Mouse (Mus musculus): ENCODE data around the gene Vti1a. TPM values are rescaled to one million over a fixed set of nuclear protein-coding genes. Genes with fewer than 3 reads are reported as not detected.
A peak's percentile ranks its signal among the peaks of the same experiment; 100 is the strongest.

Vti1a gene
- polyA plus RNA-seq, 1 experiment from 2014 or later = 29.8 TPM

- no peaks in the 10 kb centered on the region for H3K9me3 ChIP-seq (replicated peaks)
- no peak for DNase-seq (ENCODE audit: low spot score)
- no peaks in the 10 kb centered on the region for H3K36me3 ChIP-seq
- no peaks in the 10 kb centered on the region for H3K27me3 ChIP-seq (ENCODE audit: low read depth, poor library complexity, severe bottlenecking)
- H3K4me3 ChIP-seq = no peak overlapping the region
- WGBS = 93% methylated on average over 11 of the region's 11 CpGs
- H3K4me1 ChIP-seq = peaks cover 6% of the 10 kb centered on the region; the same call in 1 of the 2 replicates
- H3K27ac ChIP-seq = no peak overlapping the region
Measured at GRCm38 (mm10) chr19:55411415-55411814, 95.3 kb downstream of the Vti1a start.

GRCm38 (mm10) chr19:55411894-55412293 lies 95.8 kb downstream of the Vti1a start:
- Histone ChIP-seq H3K27me3 (ENCODE audit: low read depth, poor library complexity, severe bottlenecking) (no peaks in the 10 kb centered on the region), H3K9me3 (replicated peaks) (no peaks in the 10 kb centered on the region), H3K27ac (no peak overlapping the region), H3K4me3 (no peak overlapping the region), H3K4me1 (peaks cover 6% of the 10 kb centered on the region; the same call in 1 of the 2 replicates), H3K36me3 (no peaks in the 10 kb centered on the region)
- DNase-seq (ENCODE audit: low spot score) = no peak
- WGBS = 59% methylated on average over 2 of the region's 2 CpGs

GRCm38 (mm10) chr19:55414050-55414449 lies 98.0 kb downstream of the Vti1a start:
- H3K9me3 ChIP-seq (replicated peaks) = no peaks in the 10 kb centered on the region
- H3K36me3 ChIP-seq = 0 out of 2 replicates have a peak, but pooled peaks cover 4% of the 10 kb centered on the region
- no peaks in the 10 kb centered on the region for H3K27me3 ChIP-seq (ENCODE audit: low read depth, poor library complexity, severe bottlenecking)
- no peak overlapping the region for H3K27ac ChIP-seq
- 54% methylated on average over 8 of the region's 8 CpGs for WGBS
- no peak overlapping the region for H3K4me3 ChIP-seq
- peaks cover 8% of the 10 kb centered on the region; the same call in 1 of the 2 replicates for H3K4me1 ChIP-seq
- DNase-seq (ENCODE audit: low spot score) = peak; percentile 67

- Histone ChIP-seq H3K27ac (no peak overlapping the region), H3K4me3 (no peak overlapping the region), H3K27me3 (ENCODE audit: low read depth, poor library complexity, severe bottlenecking) (no peaks in the 10 kb centered on the region), H3K36me3 (0 out of 2 replicates have a peak, but pooled peaks cover 4% of the 10 kb centered on the region), H3K4me1 (peaks cover 14% of the 10 kb centered on the region; the same call in 1 of the 2 replicates), H3K9me3 (replicated peaks) (no peaks in the 10 kb centered on the region)
- 69% methylated on average over 3 of the region's 3 CpGs for WGBS
- no peak for DNase-seq (ENCODE audit: low spot score)
Measured at GRCm38 (mm10) chr19:55418756-55419155, 102.7 kb downstream of the Vti1a start.

- no peak for DNase-seq (ENCODE audit: low spot score)
- Histone ChIP-seq H3K27ac (no peak overlapping the region), H3K4me1 (peaks cover 14% of the 10 kb centered on the region; the same call in 1 of the 2 replicates), H3K4me3 (no peak overlapping the region), H3K27me3 (ENCODE audit: low read depth, poor library complexity, severe bottlenecking) (no peaks in the 10 kb centered on the region), H3K9me3 (replicated peaks) (no peaks in the 10 kb centered on the region), H3K36me3 (0 out of 2 replicates have a peak, but pooled peaks cover 4% of the 10 kb centered on the region)
- WGBS = 88% methylated on average over 3 of the region's 3 CpGs
Measured at GRCm38 (mm10) chr19:55419961-55420360, 103.9 kb downstream of the Vti1a start.

- DNase-seq (ENCODE audit: low spot score) = no peak
- peaks cover 18% of the 10 kb centered on the region; the same call in 1 of the 2 replicates for H3K4me1 ChIP-seq
- 89% methylated on average over 5 of the region's 5 CpGs for WGBS
- peak overlapping the region; percentile 46; the same call in 1 of the 2 replicates for H3K27ac ChIP-seq
- no peak overlapping the region for H3K4me3 ChIP-seq
- 0 out of 2 replicates have a peak, but pooled peaks cover 4% of the 10 kb centered on the region for H3K36me3 ChIP-seq
- no peaks in the 10 kb centered on the region for H3K27me3 ChIP-seq (ENCODE audit: low read depth, poor library complexity, severe bottlenecking)
- H3K9me3 ChIP-seq (replicated peaks) = no peaks in the 10 kb centered on the region
Measured at GRCm38 (mm10) chr19:55421816-55422215, 105.7 kb downstream of the Vti1a start.

GRCm38 (mm10) chr19:55422311-55423064 lies 106.4 kb downstream of the Vti1a start:
- Histone ChIP-seq H3K4me1 (peaks cover 18% of the 10 kb centered on the region; the same call in 1 of the 2 replicates), H3K27me3 (ENCODE audit: low read depth, poor library complexity, severe bottlenecking) (no peaks in the 10 kb centered on the region), H3K4me3 (no peak overlapping the region), H3K36me3 (no peaks in the 10 kb centered on the region), H3K9me3 (replicated peaks) (no peaks in the 10 kb centered on the region), H3K27ac (peak overlapping the region; percentile 46; the same call in 1 of the 2 replicates)
- whole genome bisulfite sequencing = 86% methylated on average over 18 of the region's 18 CpGs
- DNase-seq (ENCODE audit: low spot score) = no peak

GRCm38 (mm10) chr19:55423065-55423716 lies 107.1 kb downstream of the Vti1a start:
- 94% methylated on average over 11 of the region's 11 CpGs for WGBS
- Histone ChIP-seq H3K36me3 (no peaks in the 10 kb centered on the region), H3K27me3 (ENCODE audit: low read depth, poor library complexity, severe bottlenecking) (no peaks in the 10 kb centered on the region), H3K9me3 (replicated peaks) (no peaks in the 10 kb centered on the region), H3K27ac (no peak overlapping the region), H3K4me1 (peaks cover 18% of the 10 kb centered on the region; the same call in 1 of the 2 replicates), H3K4me3 (no peak overlapping the region)
- DNase-seq (ENCODE audit: low spot score) = no peak

- DNase-seq (ENCODE audit: low spot score) = no peak
- WGBS = 88% methylated on average over 8 of the region's 8 CpGs
- H3K27me3 ChIP-seq (ENCODE audit: low read depth, poor library complexity, severe bottlenecking) = no peaks in the 10 kb centered on the region
- peaks cover 14% of the 10 kb centered on the region; the same call in 1 of the 2 replicates for H3K4me1 ChIP-seq
- no peak overlapping the region for H3K4me3 ChIP-seq
- no peak overlapping the region for H3K27ac ChIP-seq
- H3K36me3 ChIP-seq = no peaks in the 10 kb centered on the region
- no peaks in the 10 kb centered on the region for H3K9me3 ChIP-seq (replicated peaks)
Measured at GRCm38 (mm10) chr19:55423952-55424351, 107.9 kb downstream of the Vti1a start.

GRCm38 (mm10) chr19:55424507-55424906 lies 108.4 kb downstream of the Vti1a start:
- 93% methylated on average over 6 of the region's 6 CpGs for WGBS
- Histone ChIP-seq H3K4me3 (no peak overlapping the region), H3K36me3 (no peaks in the 10 kb centered on the region), H3K9me3 (replicated peaks) (no peaks in the 10 kb centered on the region), H3K27me3 (ENCODE audit: low read depth, poor library complexity, severe bottlenecking) (no peaks in the 10 kb centered on the region), H3K27ac (no peak overlapping the region), H3K4me1 (peaks cover 18% of the 10 kb centered on the region)
- no peak for DNase-seq (ENCODE audit: low spot score)

GRCm38 (mm10) chr19:55440306-55440705 lies 124.2 kb downstream of the Vti1a start:
- Histone ChIP-seq H3K36me3 (peaks cover 6% of the 10 kb centered on the region), H3K4me3 (no peak overlapping the region), H3K9me3 (replicated peaks) (no peaks in the 10 kb centered on the region), H3K27me3 (ENCODE audit: low read depth, poor library complexity, severe bottlenecking) (no peaks in the 10 kb centered on the region), H3K27ac (no peak overlapping the region), H3K4me1 (no peaks in the 10 kb centered on the region)
- DNase-seq (ENCODE audit: low spot score) = no peak
- WGBS = 96% methylated on average over 3 of the region's 3 CpGs

GRCm38 (mm10) chr19:55443618-55444017 lies 127.5 kb downstream of the Vti1a start:
- 89% methylated on average over 8 of the region's 8 CpGs for WGBS
- no peaks in the 10 kb centered on the region for H3K9me3 ChIP-seq (replicated peaks)
- H3K27ac ChIP-seq = no peak overlapping the region
- H3K36me3 ChIP-seq = no peaks in the 10 kb centered on the region
- peaks cover 10% of the 10 kb centered on the region; the same call in 1 of the 2 replicates for H3K4me1 ChIP-seq
- DNase-seq (ENCODE audit: low spot score) = no peak
- no peak overlapping the region for H3K4me3 ChIP-seq
- H3K27me3 ChIP-seq (ENCODE audit: low read depth, poor library complexity, severe bottlenecking) = no peaks in the 10 kb centered on the region

- Histone ChIP-seq H3K4me1 (peaks cover 31% of the 10 kb centered on the region), H3K27ac (no peak overlapping the region), H3K9me3 (replicated peaks) (no peaks in the 10 kb centered on the region), H3K27me3 (ENCODE audit: low read depth, poor library complexity, severe bottlenecking) (no peaks in the 10 kb centered on the region), H3K4me3 (no peak overlapping the region), H3K36me3 (no peaks in the 10 kb centered on the region)
- DNase-seq (ENCODE audit: low spot score) = no peak
- 63% methylated on average over 13 of the region's 13 CpGs for WGBS
Measured at GRCm38 (mm10) chr19:55449084-55449483, 133.0 kb downstream of the Vti1a start.

Data from limb, embryonic 10.5 days (tissue).